Mouse (Mus musculus): ENCODE data around the gene Tns1. TPM values are rescaled to one million over a fixed set of nuclear protein-coding genes. Genes with fewer than 3 reads are reported as not detected.

The Tns1 gene
- polyA plus RNA-seq, 1 experiment from 2014 or later = 184 TPM

- peaks cover 14% of the 10 kb centered on the region for H3K4me1 ChIP-seq (ENCODE audit: insufficient read depth, low read depth, low read length)
- no peak overlapping the region for H3K9ac ChIP-seq (replicated peaks; ENCODE audit: low read depth)
- H3K4me2 ChIP-seq (replicated peaks; ENCODE audit: low read depth, low read length) = no peak overlapping the region
- no peak for ATAC-seq
- DNase-seq (ENCODE audit: low spot score) = no peak
- H3K27me3 ChIP-seq (replicated peaks; ENCODE audit: insufficient read depth, low read length) = no peaks in the 10 kb centered on the region
- 52% methylated on average over 10 of the region's 10 CpGs for WGBS
- no peak overlapping the region for H3K4me3 ChIP-seq (ENCODE audit: low read depth, low read length)
- no peaks in the 10 kb centered on the region for H3K9me3 ChIP-seq (ENCODE audit: low read length)
- peak overlapping the region; percentile 91; the same call in 1 of the 2 replicates for H3K27ac ChIP-seq (ENCODE audit: low read length)
- H3K36me3 ChIP-seq (ENCODE audit: insufficient read depth, low read length) = peaks cover 24% of the 10 kb centered on the region
- TF ChIP-seq EP300 (IDR thresholded peaks at IDR 0.05) (no peak), CTCF (IDR thresholded peaks at IDR 0.05) (no peak)
Observed at GRCm38 (mm10) chr1:73938597-73938996, 185.7 kb downstream of the Tns1 start.

- DNase-seq (ENCODE audit: low spot score) = no peak
- 72% methylated on average over 6 of the region's 6 CpGs for WGBS
- Histone ChIP-seq H3K27me3 (replicated peaks; ENCODE audit: insufficient read depth, low read length) (no peaks in the 10 kb centered on the region), H3K9ac (replicated peaks; ENCODE audit: low read depth) (no peak overlapping the region), H3K4me2 (replicated peaks; ENCODE audit: low read depth, low read length) (no peak overlapping the region), H3K4me3 (ENCODE audit: low read depth, low read length) (no peak overlapping the region), H3K4me1 (ENCODE audit: insufficient read depth, low read depth, low read length) (peaks cover 17% of the 10 kb centered on the region), H3K27ac (ENCODE audit: low read length) (peak overlapping the region; percentile 91; the same call in 1 of the 2 replicates), H3K36me3 (ENCODE audit: insufficient read depth, low read length) (peaks cover 24% of the 10 kb centered on the region), H3K9me3 (ENCODE audit: low read length) (no peaks in the 10 kb centered on the region)
- no peak for ATAC-seq
- TF ChIP-seq EP300 (IDR thresholded peaks at IDR 0.05) = no peak
- TF ChIP-seq CTCF (IDR thresholded peaks at IDR 0.05) = no peak
Observed at GRCm38 (mm10) chr1:73937805-73938204, 186.4 kb downstream of the Tns1 start.

GRCm38 (mm10) chr1:73936537-73936936 is 187.7 kb downstream of the Tns1 start:
- peak overlapping the region; percentile 91 for H3K27ac ChIP-seq (ENCODE audit: low read length)
- H3K9me3 ChIP-seq (ENCODE audit: low read length) = no peaks in the 10 kb centered on the region
- H3K4me3 ChIP-seq (ENCODE audit: low read depth, low read length) = no peak overlapping the region
- ATAC-seq (peak; percentile 30), DNase-seq (ENCODE audit: low spot score) (peak; percentile 74)
- H3K4me2 ChIP-seq (replicated peaks; ENCODE audit: low read depth, low read length) = no peak overlapping the region
- 19% methylated on average over 3 of the region's 3 CpGs for WGBS
- H3K9ac ChIP-seq (replicated peaks; ENCODE audit: low read depth) = no peak overlapping the region
- peaks cover 24% of the 10 kb centered on the region for H3K4me1 ChIP-seq (ENCODE audit: insufficient read depth, low read depth, low read length)
- peak; percentile 37; the same call in 1 of the 2 replicates for TF ChIP-seq EP300 (IDR thresholded peaks at IDR 0.05)
- TF ChIP-seq CTCF (IDR thresholded peaks at IDR 0.05) = no peak
- peaks cover 24% of the 10 kb centered on the region for H3K36me3 ChIP-seq (ENCODE audit: insufficient read depth, low read length)
- H3K27me3 ChIP-seq (replicated peaks; ENCODE audit: insufficient read depth, low read length) = no peaks in the 10 kb centered on the region

- no peak overlapping the region for H3K9ac ChIP-seq (replicated peaks; ENCODE audit: low read depth)
- H3K27me3 ChIP-seq (replicated peaks; ENCODE audit: insufficient read depth, low read length) = no peaks in the 10 kb centered on the region
- no peak overlapping the region for H3K4me3 ChIP-seq (ENCODE audit: low read depth, low read length)
- peak overlapping the region; percentile 91 for H3K27ac ChIP-seq (ENCODE audit: low read length)
- H3K4me1 ChIP-seq (ENCODE audit: insufficient read depth, low read depth, low read length) = peaks cover 30% of the 10 kb centered on the region
- ATAC-seq (peak; percentile 47), DNase-seq (ENCODE audit: low spot score) (peak; percentile 78)
- peaks cover 16% of the 10 kb centered on the region for H3K36me3 ChIP-seq (ENCODE audit: insufficient read depth, low read length)
- no peak overlapping the region for H3K4me2 ChIP-seq (replicated peaks; ENCODE audit: low read depth, low read length)
- WGBS = 42% methylated on average over 4 of the region's 4 CpGs
- H3K9me3 ChIP-seq (ENCODE audit: low read length) = no peaks in the 10 kb centered on the region
- TF ChIP-seq CTCF (IDR thresholded peaks at IDR 0.05) (peak; percentile 33), EP300 (IDR thresholded peaks at IDR 0.05) (peak; percentile 75)
Observed at GRCm38 (mm10) chr1:73935442-73936080, 188.7 kb downstream of the Tns1 start.

GRCm38 (mm10) chr1:73933146-73933490 is 191.1 kb downstream of the Tns1 start:
- H3K9ac ChIP-seq (replicated peaks; ENCODE audit: low read depth) = no peak overlapping the region
- H3K9me3 ChIP-seq (ENCODE audit: low read length) = no peaks in the 10 kb centered on the region
- WGBS = 32% methylated on average over 5 of the region's 5 CpGs
- H3K27ac ChIP-seq (ENCODE audit: low read length) = peak overlapping the region; percentile 91
- DNase-seq (ENCODE audit: low spot score) (no peak), ATAC-seq (no peak)
- no peak overlapping the region for H3K4me2 ChIP-seq (replicated peaks; ENCODE audit: low read depth, low read length)
- TF ChIP-seq EP300 (IDR thresholded peaks at IDR 0.05) (no peak; the same call in 1 of the 2 replicates), CTCF (IDR thresholded peaks at IDR 0.05) (no peak)
- no peaks in the 10 kb centered on the region for H3K27me3 ChIP-seq (replicated peaks; ENCODE audit: insufficient read depth, low read length)
- no peak overlapping the region for H3K4me3 ChIP-seq (ENCODE audit: low read depth, low read length)
- peaks cover 44% of the 10 kb centered on the region for H3K4me1 ChIP-seq (ENCODE audit: insufficient read depth, low read depth, low read length)
- peaks cover 15% of the 10 kb centered on the region; the same call in 1 of the 2 replicates for H3K36me3 ChIP-seq (ENCODE audit: insufficient read depth, low read length)

GRCm38 (mm10) chr1:73932421-73933145 is 191.7 kb downstream of the Tns1 start:
- WGBS = 31% methylated on average over 10 of the region's 10 CpGs
- Histone ChIP-seq H3K27ac (ENCODE audit: low read length) (peak overlapping the region; percentile 91), H3K36me3 (ENCODE audit: insufficient read depth, low read length) (peaks cover 18% of the 10 kb centered on the region; the same call in 1 of the 2 replicates), H3K4me1 (ENCODE audit: insufficient read depth, low read depth, low read length) (peaks cover 47% of the 10 kb centered on the region), H3K4me2 (replicated peaks; ENCODE audit: low read depth, low read length) (no peak overlapping the region), H3K9ac (replicated peaks; ENCODE audit: low read depth) (no peak overlapping the region), H3K4me3 (ENCODE audit: low read depth, low read length) (no peak overlapping the region), H3K9me3 (ENCODE audit: low read length) (no peaks in the 10 kb centered on the region), H3K27me3 (replicated peaks; ENCODE audit: insufficient read depth, low read length) (no peaks in the 10 kb centered on the region)
- DNase-seq (ENCODE audit: low spot score) (peak; percentile 85), ATAC-seq (peak; percentile 57)
- no peak; the same call in 1 of the 2 replicates for TF ChIP-seq CTCF (IDR thresholded peaks at IDR 0.05)
- TF ChIP-seq EP300 (IDR thresholded peaks at IDR 0.05) = peak; percentile 92

Data from lung, postnatal 0 days (tissue).